In the genomic region with DNA sequence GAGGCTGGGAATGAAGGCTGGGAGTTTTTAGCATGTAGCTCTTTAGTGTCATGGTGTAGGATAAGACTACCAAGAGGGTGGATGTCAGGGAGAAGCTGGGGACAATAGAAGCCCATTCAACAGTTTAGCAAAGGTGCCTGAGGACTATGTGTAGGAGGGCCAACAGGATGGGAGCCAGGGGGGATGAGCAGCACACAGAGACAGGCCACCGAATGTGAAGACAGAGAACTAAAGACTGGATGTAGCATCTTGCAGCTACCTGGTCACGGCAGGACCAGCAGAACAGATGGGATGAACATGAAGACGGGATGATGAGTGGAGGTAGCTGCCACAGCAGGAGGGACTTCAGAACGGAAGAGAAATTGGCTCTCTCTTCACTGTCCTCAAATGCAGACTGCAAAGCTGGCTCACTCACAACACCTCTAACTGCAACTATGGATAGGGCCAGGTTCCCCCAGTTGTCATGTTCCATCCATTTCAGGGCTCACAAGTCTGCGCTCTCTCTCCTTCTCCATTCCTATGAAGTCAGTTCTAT, we compare ENCODE assay signal across 22 mouse cellular contexts. TPM values are rescaled to one million over a fixed set of nuclear protein-coding genes. Genes with fewer than 3 reads are reported as not detected.
A peak's percentile ranks its signal among the peaks of the same experiment; 100 is the strongest.
DNase-seq lines count a peak whose midpoint lies in the region; ATAC-seq and TF ChIP-seq lines count a peak whose summit lies in the region.
"Had no signal": no experiment of that assay in that cellular context is flagged by ENCODE, and none has a peak within 500 bp of the region (broad histone marks: within the 10 kb centered on the region; RNA-seq: fewer than 3 reads in every experiment).

No protein-coding gene starts in this region.

- H3K4me3 ChIP-seq in intestine, embryonic 16.5 days (ENCODE audit: low read length) = no peak overlapping the region
- H3K4me3 ChIP-seq in gastrocnemius, adult 2 months = no peak overlapping the region
- H3K4me3 ChIP-seq: embryonic facial prominence, embryonic 12.5 days; forebrain, embryonic 12.5 days; heart, embryonic 10.5 days; hindbrain, embryonic 13.5 days; kidney, embryonic 15.5 days had no signal

- no peaks in the 10 kb centered on the region for H3K27me3 ChIP-seq in intestine, embryonic 16.5 days (replicated peaks; ENCODE audit: control insufficient read depth, insufficient read depth, low read length)
- H3K27me3 ChIP-seq: embryonic facial prominence, embryonic 12.5 days; forebrain, embryonic 12.5 days; hindbrain, embryonic 13.5 days; kidney, embryonic 15.5 days had no signal

- H3K9ac ChIP-seq in intestine, embryonic 16.5 days (ENCODE audit: low read depth, low read length) = no peak overlapping the region
- H3K9ac ChIP-seq: embryonic facial prominence, embryonic 12.5 days; forebrain, embryonic 12.5 days; hindbrain, embryonic 13.5 days; kidney, embryonic 15.5 days had no signal

- no peak overlapping the region for H3K4me2 ChIP-seq in intestine, embryonic 16.5 days (ENCODE audit: low read depth, low read length)
- H3K4me2 ChIP-seq: embryonic facial prominence, embryonic 12.5 days; forebrain, embryonic 12.5 days; hindbrain, embryonic 13.5 days; kidney, embryonic 15.5 days had no signal

- peak; percentile 29 for DNase-seq in cerebellum, adult 11 months
- peak; percentile 45 to 55 for DNase-seq in cerebellum, adult 18-20 months
- DNase-seq in cerebellum, adult 9-11 months = peak; percentile 60
- DNase-seq in cerebellum, postnatal 36 days = peak; percentile 31 to 37
- no peak for DNase-seq in gastrocnemius, adult 2 months
- DNase-seq: adrenal gland, adult 2 months; adrenal gland, postnatal 25 days; gastrocnemius, postnatal 36 days; heart, adult 18-20 months; heart, postnatal 10 days; kidney, adult 18-20 months had no signal

- no peaks in the 10 kb centered on the region for H3K36me3 ChIP-seq in intestine, embryonic 16.5 days (ENCODE audit: control insufficient read depth, insufficient read depth, low read length)
- H3K36me3 ChIP-seq: embryonic facial prominence, embryonic 12.5 days; forebrain, embryonic 12.5 days; heart, embryonic 10.5 days; hindbrain, embryonic 13.5 days; kidney, embryonic 15.5 days had no signal

- no peaks in the 10 kb centered on the region for H3K9me3 ChIP-seq in intestine, embryonic 16.5 days (ENCODE audit: control insufficient read depth, low read length)
- H3K9me3 ChIP-seq: embryonic facial prominence, embryonic 12.5 days; forebrain, embryonic 12.5 days; heart, embryonic 10.5 days; hindbrain, embryonic 13.5 days; kidney, embryonic 15.5 days had no signal

- intact Hi-C loops in gastrocnemius, adult 2 months (cut with DNase I) = loop anchor here (5.0 kb wide), 1 partner anchor 35 kb away; no protein-coding TSS in a partner anchor

- H3K27ac ChIP-seq in intestine, embryonic 16.5 days (ENCODE audit: low read length) = no peak overlapping the region
- no peak overlapping the region for H3K27ac ChIP-seq in gastrocnemius, adult 2 months
- H3K27ac ChIP-seq: embryonic facial prominence, embryonic 12.5 days; forebrain, embryonic 12.5 days; heart, embryonic 10.5 days; hindbrain, embryonic 13.5 days; hindbrain, postnatal 0 days; kidney, embryonic 15.5 days had no signal

- 92% methylated on average over 5 of the region's 5 CpGs for WGBS in intestine, embryonic 16.5 days

- no peak for ATAC-seq in intestine, embryonic 16.5 days
- no peak for ATAC-seq in erythroid progenitor cell, adult 5-6 weeks (replicated peaks; ENCODE audit: low FRiP score, poor library complexity, severe bottlenecking)
- ATAC-seq: forebrain, embryonic 16.5 days; hindbrain, postnatal 0 days had no signal

- peaks cover 4% of the 10 kb centered on the region; the same call in 1 of the 2 replicates for H3K4me1 ChIP-seq in intestine, embryonic 16.5 days (ENCODE audit: control insufficient read depth, insufficient read depth, low read length)
- H3K4me1 ChIP-seq: embryonic facial prominence, embryonic 12.5 days; forebrain, embryonic 12.5 days; hindbrain, embryonic 13.5 days had no signal

- TF ChIP-seq CTCF in gastrocnemius, adult 2 months (IDR thresholded peaks at IDR 0.05) = no peak

RNA-seq across cellular contexts. Expression of gene Gm12216, which starts 42.1 kb away (rescaled TPM):
- 1.7 and 2.4 TPM in 2 replicates for polyA plus RNA-seq in intestine, embryonic 16.5 days (2015; fragmentation: Nextera tagmentation; extraction: Ambion mirVana)
- 1 to 10 TPM in 1 of 2 experiments, under 1 TPM in 1; 0.87 to 1.4 TPM for total RNA-seq in gastrocnemius, adult 2 months (2021)
- total RNA-seq in erythroid progenitor cell, adult 5-6 weeks (2015; ENCODE audit: low replicate concordance) = not detected in 2 replicates
- total RNA-seq in erythroid progenitor cell, adult 5-6 weeks (2017; ENCODE audit: low replicate concordance) = 0.51 TPM in 1 of 2 replicates, not detected in the other
- total RNA-seq: hindbrain, postnatal 0 days had no signal
- polyA plus RNA-seq: forebrain, embryonic 12.5 days had no signal

RNA-seq across cellular contexts. Expression of gene Gm17334, which starts 43.9 kb away (rescaled TPM):
- 0.34 and 0.81 TPM in 2 replicates for polyA plus RNA-seq in intestine, embryonic 16.5 days (2015; fragmentation: Nextera tagmentation; extraction: Ambion mirVana)
- under 1 TPM; 0.28 to 0.53 TPM for total RNA-seq in gastrocnemius, adult 2 months (2021)
- not detected in 2 replicates for total RNA-seq in erythroid progenitor cell, adult 5-6 weeks (2015; ENCODE audit: low replicate concordance)
- total RNA-seq in erythroid progenitor cell, adult 5-6 weeks (2017; ENCODE audit: low replicate concordance) = not detected in 2 replicates
- total RNA-seq: gastrocnemius, adult 18-20 months; hindbrain, postnatal 0 days had no signal
- polyA plus RNA-seq: embryonic facial prominence, embryonic 12.5 days; forebrain, embryonic 12.5 days; heart, embryonic 10.5 days; heart, embryonic 14.5 days; hindbrain, embryonic 13.5 days; hindbrain, postnatal 0 days had no signal

RNA-seq across cellular contexts. Expression of gene Irf1, which starts 47.1 kb away (rescaled TPM):
- 52.9 and 58.7 TPM in 2 replicates for polyA plus RNA-seq in intestine, embryonic 16.5 days (2015; fragmentation: Nextera tagmentation; extraction: Ambion mirVana)
- 1 to 10 TPM; 6.2 to 7.0 TPM for total RNA-seq in gastrocnemius, adult 2 months (2021)
- total RNA-seq in erythroid progenitor cell, adult 5-6 weeks (2015; ENCODE audit: low replicate concordance) = 10.1 and 10.9 TPM in 2 replicates
- 7.2 and 38.7 TPM in 2 replicates for total RNA-seq in erythroid progenitor cell, adult 5-6 weeks (2017; ENCODE audit: low replicate concordance)
